Mouse (Mus musculus): Measurements from ENCODE around the gene Epb41l2. TPM values are rescaled to one million over a fixed set of nuclear protein-coding genes. Genes with fewer than 3 reads are reported as not detected.
A peak's percentile ranks its signal among the peaks of the same experiment; 100 is the strongest.

Gene Epb41l2
- polyA plus RNA-seq (2012; rRNA removed) (7.3 and 11.7 TPM in 2 replicates), polyA plus RNA-seq (2014; fragmentation: Nextera tagmentation; extraction: Ambion mirVana) (6.8 and 8.0 TPM in 2 replicates)

DNA sequence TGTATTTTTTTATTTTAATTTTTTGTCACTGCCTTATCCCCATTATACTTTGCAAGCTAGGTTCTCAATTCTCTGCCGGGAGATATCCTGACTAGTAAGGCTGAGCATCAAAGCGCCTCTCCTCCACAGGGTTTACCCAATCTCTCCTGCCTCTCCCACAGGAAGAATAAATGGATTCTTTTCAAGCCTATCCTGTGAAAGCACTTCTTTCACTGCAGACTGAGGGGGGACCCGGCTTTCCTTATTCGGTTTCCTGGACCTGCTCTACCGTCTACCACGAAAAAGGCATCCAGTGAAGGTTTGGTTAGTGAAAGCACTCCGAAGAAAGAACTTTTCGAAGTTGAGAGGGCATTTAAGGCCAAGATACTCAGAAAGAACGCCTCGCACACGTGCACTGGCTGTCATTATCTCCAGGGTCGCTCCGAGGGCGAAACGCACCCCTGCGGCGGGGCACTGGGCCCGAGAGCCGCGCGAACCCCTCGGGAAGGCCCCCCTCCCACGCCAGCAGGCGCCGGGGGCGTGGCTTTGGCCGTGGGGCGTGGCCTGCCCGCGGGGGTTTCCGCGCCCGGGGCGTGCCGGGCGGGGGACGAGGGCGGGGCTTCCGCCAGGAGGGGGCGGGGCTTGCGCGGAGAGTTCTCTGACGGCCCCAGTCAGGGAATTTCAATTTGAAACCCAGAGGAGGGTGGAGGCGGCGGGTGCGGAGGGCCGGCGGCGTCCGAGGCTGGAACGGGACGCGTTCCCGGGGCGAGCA lies at the start of gene Epb41l2:
TSS of gene Epb41l2 (plus strand) at position 591 of the 751 bp plus-strand sequence.
- H3K4me1 ChIP-seq (replicated peaks; ENCODE audit: control insufficient read depth in 2 of 2, insufficient read depth in 2 of 2, low read length in 1 of 2) = peaks cover 0 to 6% of the 10 kb centered on the region in 2 experiments; a peak in 3 of 4 replicates
- 1% methylated on average over 46 of the region's 55 CpGs for WGBS (ENCODE audit: insufficient replicate concordance)
- no peaks in the 10 kb centered on the region for H3K36me3 ChIP-seq (replicated peaks; ENCODE audit: control insufficient read depth, insufficient read depth, low read depth)
- H3K9ac ChIP-seq (replicated peaks) = peak within 1 kb of the TSS; percentile 70
- peaks cover 3% of the 10 kb centered on the region for H3K27me3 ChIP-seq (ENCODE audit: control insufficient read depth, insufficient read depth, low read length)
- H3K27ac ChIP-seq = no peak within 1 kb of the TSS
- H3K4me2 ChIP-seq (ENCODE audit: low read depth) = peak within 1 kb of the TSS; percentile 90
- H3K9me3 ChIP-seq (ENCODE audit: control insufficient read depth, low read length) = no peaks in the 10 kb centered on the region
- peak within 1 kb of the TSS; percentile 81 to 83 for H3K4me3 ChIP-seq (ENCODE audit: insufficient read depth in 1 of 2, low read depth in 2 of 2, low read length in 2 of 2)
- DNase-seq (ENCODE audit: low read depth in 3 of 3, low spot score in 3 of 3) (peak; percentile 62 to 70 (median 68)), ATAC-seq (ENCODE audit: insufficient read depth) (peak; percentile 92)
- TF ChIP-seq CTCF (IDR thresholded peaks at IDR 0.05; ENCODE audit: low read depth) (no peak), EP300 (IDR thresholded peaks at IDR 0.05; ENCODE audit: low read depth) (no peak)

DNA sequence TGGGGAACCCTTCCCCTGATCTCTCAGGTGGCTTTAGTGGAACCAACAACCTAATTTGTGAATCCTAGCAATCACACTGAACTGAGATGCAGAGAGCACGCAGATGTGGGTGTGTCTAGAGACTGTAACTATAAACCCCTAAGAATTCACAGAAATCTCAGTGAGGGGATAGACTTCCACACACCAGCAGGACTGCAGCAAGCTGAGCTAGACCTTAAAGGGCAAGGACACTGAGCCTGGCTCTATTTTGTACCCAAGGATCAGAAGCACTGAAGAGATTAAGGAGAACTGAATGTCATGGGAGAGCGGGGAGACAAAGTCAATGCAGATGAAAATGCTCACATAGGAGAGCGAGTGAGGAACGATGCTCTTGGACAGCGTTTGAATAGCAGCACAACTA lies 49.6 kb upstream of the Epb41l2 start:
- TF ChIP-seq EP300 (IDR thresholded peaks at IDR 0.05; ENCODE audit: low read depth) (no peak), CTCF (IDR thresholded peaks at IDR 0.05; ENCODE audit: low read depth) (no peak)

DNA sequence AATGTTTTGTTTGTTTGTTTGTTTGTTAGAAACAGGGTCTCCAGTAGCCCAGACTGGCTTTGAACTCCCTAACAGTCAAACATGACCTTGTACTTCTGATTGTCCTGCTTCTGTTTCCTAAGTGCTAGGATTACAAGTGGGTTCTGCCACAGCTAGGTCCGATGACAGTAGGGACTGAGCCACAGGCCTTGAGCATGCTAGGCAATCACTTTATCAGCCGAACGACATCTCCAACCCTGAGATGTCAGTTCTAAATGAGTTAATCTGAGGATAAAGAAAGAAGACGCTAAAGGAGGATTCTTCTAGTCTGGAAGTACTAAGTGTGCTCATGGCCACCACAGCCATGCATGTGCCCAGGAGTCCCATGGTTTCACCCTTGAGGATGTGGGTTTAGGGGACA lies 48.9 kb upstream of the Epb41l2 start:
- Histone ChIP-seq H3K36me3 (replicated peaks; ENCODE audit: control insufficient read depth, insufficient read depth, low read depth) (no peaks in the 10 kb centered on the region), H3K4me2 (ENCODE audit: low read depth) (no peak overlapping the region), H3K27me3 (ENCODE audit: control insufficient read depth, insufficient read depth, low read length) (no peaks in the 10 kb centered on the region), H3K27ac (no peak overlapping the region), H3K9ac (replicated peaks) (no peak overlapping the region), H3K4me3 (ENCODE audit: insufficient read depth in 1 of 2, low read depth in 2 of 2, low read length in 2 of 2) (no peak overlapping the region), H3K4me1 (replicated peaks; ENCODE audit: control insufficient read depth in 2 of 2, insufficient read depth in 2 of 2, low read length in 1 of 2) (no peaks in the 10 kb centered on the region), H3K9me3 (ENCODE audit: control insufficient read depth, low read length) (no peaks in the 10 kb centered on the region)
- DNase-seq (ENCODE audit: low read depth in 3 of 3, low spot score in 3 of 3) (no peak), ATAC-seq (ENCODE audit: insufficient read depth) (no peak)
- TF ChIP-seq EP300 (IDR thresholded peaks at IDR 0.05; ENCODE audit: low read depth) (no peak), CTCF (IDR thresholded peaks at IDR 0.05; ENCODE audit: low read depth) (no peak)
- 57% methylated on average over 4 of the region's 4 CpGs for WGBS (ENCODE audit: insufficient replicate concordance)

More for the DNA sequence above, 49.6 kb upstream of the Epb41l2 start:
- Histone ChIP-seq H3K4me1 (replicated peaks; ENCODE audit: control insufficient read depth in 2 of 2, insufficient read depth in 2 of 2, low read length in 1 of 2) (no peaks in the 10 kb centered on the region), H3K27me3 (ENCODE audit: control insufficient read depth, insufficient read depth, low read length) (no peaks in the 10 kb centered on the region), H3K4me3 (ENCODE audit: insufficient read depth in 1 of 2, low read depth in 2 of 2, low read length in 2 of 2) (no peak overlapping the region), H3K9ac (replicated peaks) (no peak overlapping the region), H3K36me3 (replicated peaks; ENCODE audit: control insufficient read depth, insufficient read depth, low read depth) (no peaks in the 10 kb centered on the region), H3K9me3 (ENCODE audit: control insufficient read depth, low read length) (no peaks in the 10 kb centered on the region), H3K4me2 (ENCODE audit: low read depth) (no peak overlapping the region), H3K27ac (no peak overlapping the region)
- ATAC-seq (ENCODE audit: insufficient read depth) (no peak), DNase-seq (ENCODE audit: low read depth in 3 of 3, low spot score in 3 of 3) (no peak)
- WGBS (ENCODE audit: insufficient replicate concordance) = 79% methylated on average over 5 of the region's 5 CpGs

DNA sequence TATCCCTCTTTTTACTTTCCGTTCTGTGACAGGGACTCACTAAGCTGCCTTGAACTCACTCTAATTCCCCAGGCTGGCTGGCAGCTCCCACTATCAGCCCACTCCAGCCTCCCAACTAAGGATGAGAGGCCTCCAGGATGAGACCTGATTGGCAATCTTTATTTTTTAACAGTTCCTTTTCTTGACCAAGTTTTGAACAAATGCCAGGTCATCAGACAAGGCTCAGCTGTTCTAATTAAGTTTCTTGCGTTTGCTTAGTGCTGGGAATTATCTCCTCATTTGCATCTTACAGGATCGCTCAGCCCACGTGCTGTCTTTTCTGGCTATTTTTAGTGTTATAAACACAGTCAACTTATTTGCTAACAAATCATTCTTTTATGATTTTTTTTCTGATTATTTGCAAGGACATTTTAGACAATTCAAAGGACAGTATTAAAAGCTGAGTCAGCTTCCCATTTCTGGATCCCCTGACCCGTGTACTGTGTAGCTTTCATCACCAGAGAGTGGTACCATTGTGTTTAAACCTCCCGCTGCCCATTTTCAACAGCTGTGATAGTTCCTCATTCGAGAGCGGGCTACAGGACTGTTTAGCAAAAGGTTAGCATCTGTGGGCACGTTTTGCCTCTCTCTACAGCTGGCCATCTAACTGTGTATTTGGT lies 47.9 kb upstream of the Epb41l2 start:
- H3K9me3 ChIP-seq (ENCODE audit: control insufficient read depth, low read length) = no peaks in the 10 kb centered on the region
- ATAC-seq (ENCODE audit: insufficient read depth) (no peak), DNase-seq (ENCODE audit: low read depth in 3 of 3, low spot score in 3 of 3) (no peak)
- H3K27ac ChIP-seq = no peak overlapping the region
- no peaks in the 10 kb centered on the region for H3K36me3 ChIP-seq (replicated peaks; ENCODE audit: control insufficient read depth, insufficient read depth, low read depth)
- H3K4me2 ChIP-seq (ENCODE audit: low read depth) = no peak overlapping the region
- 21% methylated on average over 9 of the region's 9 CpGs for WGBS (ENCODE audit: insufficient replicate concordance)
- TF ChIP-seq EP300 (IDR thresholded peaks at IDR 0.05; ENCODE audit: low read depth) = no peak
- TF ChIP-seq CTCF (IDR thresholded peaks at IDR 0.05; ENCODE audit: low read depth) = no peak
- no peaks in the 10 kb centered on the region for H3K27me3 ChIP-seq (ENCODE audit: control insufficient read depth, insufficient read depth, low read length)
- no peaks in the 10 kb centered on the region for H3K4me1 ChIP-seq (replicated peaks; ENCODE audit: control insufficient read depth in 2 of 2, insufficient read depth in 2 of 2, low read length in 1 of 2)
- no peak overlapping the region for H3K9ac ChIP-seq (replicated peaks)
- no peak overlapping the region for H3K4me3 ChIP-seq (ENCODE audit: insufficient read depth in 1 of 2, low read depth in 2 of 2, low read length in 2 of 2)
